Mouse (Mus musculus) naive thymus-derived CD4-positive, alpha-beta T cell, adult 2 months (primary cell): ENCODE data around the gene BC034090.

Experiments used
- DNase-seq: peaks from one replicate; pipeline ENCODE4 v3.0.0-alpha.2; 2011; ENCODE audit warnings: low read depth

BC034090 gene

GRCm38 (mm10) chr1:155215066-155215764, 29.0 kb downstream of the BC034090 start:
- DNase-seq, result no peak

- DNase-seq, result no peak
These were observed 30.3 kb downstream of the BC034090 start for GRCm38 (mm10) chr1:155213912-155214311.

GRCm38 (mm10) chr1:155212936-155213774, 31.1 kb downstream of the BC034090 start:
- no peak for DNase-seq

- no peak for DNase-seq
These were observed 31.8 kb downstream of the BC034090 start for GRCm38 (mm10) chr1:155212493-155212892.

- DNase-seq, result no peak
These were observed 32.2 kb downstream of the BC034090 start for GRCm38 (mm10) chr1:155212081-155212480.

- no peak for DNase-seq
These were observed 33.2 kb downstream of the BC034090 start for GRCm38 (mm10) chr1:155211017-155211416.

- DNase-seq, result no peak
These were observed 34.1 kb downstream of the BC034090 start for GRCm38 (mm10) chr1:155210011-155210763.

- DNase-seq, result no peak
These were observed 36.4 kb downstream of the BC034090 start for GRCm38 (mm10) chr1:155207859-155208258.

- no peak for DNase-seq
These were observed 38.2 kb downstream of the BC034090 start for GRCm38 (mm10) chr1:155205822-155206660.

- no peak for DNase-seq
These were observed 38.9 kb downstream of the BC034090 start for GRCm38 (mm10) chr1:155205311-155205710.

GRCm38 (mm10) chr1:155204560-155205162, 39.6 kb downstream of the BC034090 start:
- no peak for DNase-seq

GRCm38 (mm10) chr1:155203954-155204353, 40.3 kb downstream of the BC034090 start:
- DNase-seq, result no peak

- no peak for DNase-seq
These were observed 41.1 kb downstream of the BC034090 start for GRCm38 (mm10) chr1:155203101-155203500.

GRCm38 (mm10) chr1:155202472-155202871, 41.8 kb downstream of the BC034090 start:
- DNase-seq, result no peak

GRCm38 (mm10) chr1:155201914-155202313, 42.3 kb downstream of the BC034090 start:
- DNase-seq, result no peak

GRCm38 (mm10) chr1:155201373-155201879, 42.8 kb downstream of the BC034090 start:
- DNase-seq, result peak; percentile 41

GRCm38 (mm10) chr1:155200967-155201366, 43.3 kb downstream of the BC034090 start:
- DNase-seq, result no peak

GRCm38 (mm10) chr1:155199522-155199921, 44.7 kb downstream of the BC034090 start:
- DNase-seq, result no peak

- no peak for DNase-seq
These were observed 47.6 kb downstream of the BC034090 start for GRCm38 (mm10) chr1:155196691-155197090.

GRCm38 (mm10) chr1:155192805-155193368, 51.4 kb downstream of the BC034090 start:
- no peak for DNase-seq

GRCm38 (mm10) chr1:155191671-155192070, 52.6 kb downstream of the BC034090 start:
- no peak for DNase-seq
